Mouse (Mus musculus) ES-E14 (cell line): ENCODE results near the gene Hexim2. TPM values are rescaled to one million over a fixed set of nuclear protein-coding genes. Genes with fewer than 3 reads are reported as not detected.

Experiments used
- DNase-seq: peaks from one replicate; pipeline ENCODE4 v3.0.0-alpha.2; 2013; ENCODE audit warnings: low read depth, low spot score
- H3K27ac ChIP-seq: 2 replicates; pipeline ENCODE4 v1.5.1; 2012; ENCODE audit warnings: low read depth, mild to moderate bottlenecking, low read length, moderate library complexity, mixed read lengths; ENCODE audit not compliant: poor library complexity, insufficient read depth, severe bottlenecking
- H3K36me3 ChIP-seq: 2 replicates; pipeline ENCODE4 v1.6.1; 2012; ENCODE audit warnings: mild to moderate bottlenecking, low read length, moderate library complexity, mixed read lengths; ENCODE audit not compliant: control insufficient read depth, poor library complexity, insufficient read depth, severe bottlenecking
- H3K4me1 ChIP-seq, 2 experiments: fragments of 150-350 bp in 1 of 2; sonication (generic) in 1 of 2; 2 replicates each; pipeline ENCODE4 v1.6.1; 2012; ENCODE audit warnings: low read length in 2 of 2, mild to moderate bottlenecking in 1 of 2, mixed read lengths in 1 of 2; ENCODE audit not compliant: control insufficient read depth in 2 of 2, insufficient read depth in 2 of 2, poor library complexity in 1 of 2
- H3K4me3 ChIP-seq, 2 experiments: fragments of 150-350 bp in 1 of 2; sonication (generic) in 1 of 2; 2 replicates each; pipeline ENCODE4 v1.5.1; 2012; ENCODE audit warnings: low read length in 2 of 2, low read depth in 1 of 2, mild to moderate bottlenecking in 1 of 2, mixed read lengths in 1 of 2; ENCODE audit not compliant: insufficient read depth in 1 of 2, poor library complexity in 1 of 2, severe bottlenecking in 1 of 2
- H3K9ac ChIP-seq: 2 replicates; pipeline ENCODE4 v1.6.1; 2012; ENCODE audit warnings: low read depth, mild to moderate bottlenecking, low read length, mixed read lengths; ENCODE audit not compliant: poor library complexity, insufficient read depth, severe bottlenecking
- H3K9me3 ChIP-seq: fragments of 150-350 bp; sonication (generic); 2 replicates; pipeline ENCODE4 v1.6.1; 2012; ENCODE audit warnings: low read depth, mild to moderate bottlenecking, low read length; ENCODE audit not compliant: control insufficient read depth, insufficient read depth
- CHD2 ChIP-seq: IDR thresholded peaks from 2 replicates; pipeline ENCODE4 v1.6.1; 2014; ENCODE audit warnings: mild to moderate bottlenecking, low read depth, low read length, inconsistent platforms
- HCFC1 ChIP-seq: IDR thresholded peaks from 2 replicates; pipeline ENCODE4 v1.6.1; 2012; ENCODE audit warnings: low read length, inconsistent platforms, borderline replicate concordance; ENCODE audit not compliant: insufficient read depth
- MAFK ChIP-seq: IDR thresholded peaks from 2 replicates; pipeline ENCODE4 v1.6.1; 2014; ENCODE audit warnings: mild to moderate bottlenecking, low read depth, low read length, inconsistent platforms; ENCODE audit not compliant: insufficient read depth
- ZC3H11A ChIP-seq: IDR thresholded peaks from 2 replicates; pipeline ENCODE4 v1.6.1; 2012; ENCODE audit warnings: low read depth, mild to moderate bottlenecking, inconsistent platforms, low read length, borderline replicate concordance
- ZNF384 ChIP-seq: IDR thresholded peaks from 2 replicates; pipeline ENCODE4 v1.6.1; 2012; ENCODE audit warnings: low read depth, low read length, inconsistent platforms
- in situ Hi-C, 2 experiments: fragments of 600-800 bp; cut with MboI; formaldehyde crosslinking; loops; one replicate each; pipeline ENCODE4 v1.15.1; 2025; ENCODE audit warnings: low sequenced_read_pairs in 2 of 2, inconsistent platforms in 1 of 2; ENCODE audit not compliant: unreplicated experiment in 2 of 2
- total RNA-seq: library from RNA; depleted of rRNA; stranded (reverse); fragments of 300-350 nt; gene quantifications from 2 replicates; pipeline ENCODE4 v1.2.3, GENCODE M21; 2012

The Hexim2 gene
- total RNA-seq, 1 experiment, result 9.7 TPM

GRCm38 (mm10) chr11:103149771-103150170 is 17.5 kb downstream of the Hexim2 start:
- no peaks in the 10 kb centered on the region for H3K9me3 ChIP-seq
- DNase-seq, result no peak
- TF ChIP-seq ZNF384, result no peak
- TF ChIP-seq MAFK, result no peak
- TF ChIP-seq CHD2, result no peak
- TF ChIP-seq HCFC1, result no peak
- H3K4me1 ChIP-seq, result peaks cover 0 to 4% of the 10 kb centered on the region in 2 experiments; a peak in 1 of 4 replicates
- H3K27ac ChIP-seq, result no peak overlapping the region
- H3K9ac ChIP-seq, result no peak overlapping the region
- H3K36me3 ChIP-seq, result no peaks in the 10 kb centered on the region
- in situ Hi-C loops, result no loop called here
- no peak overlapping the region for H3K4me3 ChIP-seq

GRCm38 (mm10) chr11:103158621-103159478 is 26.6 kb downstream of the Hexim2 start:
- peaks cover 0 to 8% of the 10 kb centered on the region in 2 experiments; a peak in 2 of 4 replicates for H3K4me1 ChIP-seq
- H3K36me3 ChIP-seq, result no peaks in the 10 kb centered on the region
- DNase-seq, result peak; percentile 94
- H3K9me3 ChIP-seq, result no peaks in the 10 kb centered on the region
- H3K4me3 ChIP-seq, result peak overlapping the region; percentile 54 to 57
- H3K27ac ChIP-seq, result peak overlapping the region; percentile 5; the same call in 1 of the 2 replicates
- in situ Hi-C loops, result no loop called here
- H3K9ac ChIP-seq, result peak overlapping the region; percentile 69; the same call in 1 of the 2 replicates
- 0 out of 2 replicates have a peak, but pooled peaks have one; percentile 23 for TF ChIP-seq ZC3H11A
- TF ChIP-seq ZNF384, result peak; percentile 98
- no peak for TF ChIP-seq HCFC1
- TF ChIP-seq MAFK, result no peak

GRCm38 (mm10) chr11:103160738-103161137 is 28.5 kb downstream of the Hexim2 start:
- no peak for TF ChIP-seq ZNF384
- no peak for TF ChIP-seq ZC3H11A
- no peak for TF ChIP-seq MAFK
- TF ChIP-seq CHD2, result no peak
- TF ChIP-seq HCFC1, result no peak
- peak overlapping the region; percentile 24 to 39; a peak in 3 of 4 replicates for H3K4me3 ChIP-seq
- no peaks in the 10 kb centered on the region for H3K36me3 ChIP-seq
- no peak for DNase-seq
- in situ Hi-C loops, result no loop called here
- H3K4me1 ChIP-seq, result peaks cover 0 to 12% of the 10 kb centered on the region in 2 experiments; a peak in 2 of 4 replicates
- no peaks in the 10 kb centered on the region for H3K9me3 ChIP-seq
- H3K27ac ChIP-seq, result no peak overlapping the region
- H3K9ac ChIP-seq, result peak overlapping the region; percentile 56

GRCm38 (mm10) chr11:103161449-103161848 is 29.2 kb downstream of the Hexim2 start:
- H3K27ac ChIP-seq, result peak overlapping the region; percentile 46; the same call in 1 of the 2 replicates

More at GRCm38 (mm10) chr11:103161449-103161848, 29.2 kb downstream of the Hexim2 start:
- H3K4me1 ChIP-seq, result peaks cover 0 to 12% of the 10 kb centered on the region in 2 experiments; a peak in 2 of 4 replicates
- H3K4me3 ChIP-seq, result peak overlapping the region; percentile 24 to 39; a peak in 3 of 4 replicates
- TF ChIP-seq HCFC1, result peak; percentile 36; the same call in 1 of the 2 replicates
- no peak for TF ChIP-seq ZC3H11A
- in situ Hi-C loops, result no loop called here
- DNase-seq, result peak; percentile 75
- H3K9ac ChIP-seq, result peak overlapping the region; percentile 56; the same call in 1 of the 2 replicates
- no peaks in the 10 kb centered on the region for H3K36me3 ChIP-seq
- no peaks in the 10 kb centered on the region for H3K9me3 ChIP-seq
